Mouse (Mus musculus) stomach, postnatal 0 days (tissue): ENCODE measurements around the gene Zfp51. TPM values are rescaled to one million over a fixed set of nuclear protein-coding genes. Genes with fewer than 3 reads are reported as not detected.
A peak's percentile ranks its signal among the peaks of the same experiment; 100 is the strongest.
"Not testable (repeated sequence)": the region's sequence is repeated elsewhere in the genome, so short reads cannot be mapped to it uniquely, and the experiment has no call there.

ENCODE experiments used
- ATAC-seq: fragments of 200-750 bp; cut with Nextera tagmentation; 2 replicates; pipeline ENCODE4 v1.8.0; 2017; ENCODE audit not compliant: low FRiP score, low TSS enrichment
- DNase-seq: peaks from one replicate; pipeline ENCODE4 v3.0.0-alpha.2; 2016; ENCODE audit warnings: low spot score
- H3K27ac ChIP-seq: fragments of 300-500 bp; sonication (generic); replicated peaks from 2 replicates; pipeline ENCODE4 v1.5.1; 2014; ENCODE audit warnings: mild to moderate bottlenecking, control low read depth
- H3K27me3 ChIP-seq: fragments of 300-500 bp; sonication (generic); 2 replicates; pipeline ENCODE4 v1.6.1; 2014; ENCODE audit warnings: low read length; ENCODE audit not compliant: control insufficient read depth, insufficient read depth
- H3K36me3 ChIP-seq: fragments of 300-500 bp; sonication (generic); 2 replicates; pipeline ENCODE4 v1.6.1; 2014; ENCODE audit warnings: low read length, mixed read lengths; ENCODE audit not compliant: control insufficient read depth, insufficient read depth
- H3K4me1 ChIP-seq: fragments of 300-500 bp; sonication (generic); replicated peaks from 2 replicates; pipeline ENCODE4 v1.6.1; 2014; ENCODE audit warnings: antibody characterized with exemption; ENCODE audit not compliant: control insufficient read depth, insufficient read depth
- H3K4me2 ChIP-seq: fragments of 300-500 bp; sonication (generic); replicated peaks from 2 replicates; pipeline ENCODE4 v1.6.1; 2014; ENCODE audit warnings: low read depth, mild to moderate bottlenecking, control low read depth, moderate library complexity
- H3K4me3 ChIP-seq: fragments of 300-500 bp; sonication (generic); 2 replicates; pipeline ENCODE4 v1.5.1; 2014; ENCODE audit warnings: low read depth, low read length, control low read depth
- H3K9ac ChIP-seq: fragments of 300-500 bp; sonication (generic); 2 replicates; pipeline ENCODE4 v1.6.1; 2014; ENCODE audit warnings: mild to moderate bottlenecking, low read length, control low read depth, mixed read lengths
- H3K9me3 ChIP-seq: fragments of 300-500 bp; sonication (generic); 2 replicates; pipeline ENCODE4 v1.6.1; 2016; ENCODE audit warnings: low read length; ENCODE audit not compliant: control insufficient read depth
- CTCF ChIP-seq: IDR thresholded peaks from 2 replicates; pipeline ENCODE4 v1.5.1; 2016; ENCODE audit warnings: antibody characterized with exemption, low read depth, mild to moderate bottlenecking, moderate library complexity
- EP300 ChIP-seq: optimal IDR thresholded peaks from 2 replicates; pipeline ENCODE3; 2016; ENCODE audit warnings: antibody characterized with exemption
- WGBS: fragments of 180-500 bp; shearing (Covaris S2); extraction: QIAGEN DNeasy Blood & Tissue Kit; methylation state at CpG from one replicate; pipeline ENCODE4 v1.1.7; 2014; 5-methylcytosine and 5-hydroxymethylcytosine counted together
- polyA plus RNA-seq: library from polyadenylated mRNA; unstranded; fragments of >200 nt; fragmentation: Nextera tagmentation; extraction: Ambion mirVana; gene quantifications from 2 replicates; pipeline ENCODE4 v1.2.1, GENCODE M21; 2015

The Zfp51 gene
- polyA plus RNA-seq, 1 experiment from 2014 or later: 7.9 TPM

- H3K9ac ChIP-seq: no peak overlapping the region
- no peaks in the 10 kb centered on the region for H3K36me3 ChIP-seq
- TF ChIP-seq EP300 (no peak), CTCF (no peak)
- no peaks in the 10 kb centered on the region for H3K4me1 ChIP-seq
- H3K4me2 ChIP-seq: no peak overlapping the region
- no peak for DNase-seq
- H3K27me3 ChIP-seq: no peaks in the 10 kb centered on the region
- 46% methylated on average over 3 of the region's 3 CpGs for WGBS
- H3K27ac ChIP-seq: no peak overlapping the region
- H3K4me3 ChIP-seq: no peak overlapping the region
- no peaks in the 10 kb centered on the region for H3K9me3 ChIP-seq
- no peak for ATAC-seq
Observed at GRCm38 (mm10) chr17:21472032-21472652, 22.0 kb downstream of the Zfp51 start.

- TF ChIP-seq EP300 (no peak), CTCF (no peak)
- DNase-seq (no peak), ATAC-seq (no peak)
- Histone ChIP-seq H3K9me3 (no peaks in the 10 kb centered on the region), H3K27ac (no peak overlapping the region), H3K4me3 (no peak overlapping the region), H3K36me3 (no peaks in the 10 kb centered on the region), H3K9ac (no peak overlapping the region), H3K27me3 (no peaks in the 10 kb centered on the region), H3K4me1 (no peaks in the 10 kb centered on the region), H3K4me2 (no peak overlapping the region; the same call in 1 of the 2 replicates)
- WGBS: 37% methylated on average over 2 of the region's 2 CpGs
Observed at GRCm38 (mm10) chr17:21472653-21473307, 22.6 kb downstream of the Zfp51 start.

GRCm38 (mm10) chr17:21473362-21474190 is 23.4 kb downstream of the Zfp51 start:
- H3K4me1 ChIP-seq: no peaks in the 10 kb centered on the region
- TF ChIP-seq CTCF: peak; percentile 60
- no peak for TF ChIP-seq EP300
- ATAC-seq: peak; percentile 76
- H3K36me3 ChIP-seq: no peaks in the 10 kb centered on the region
- H3K27me3 ChIP-seq: no peaks in the 10 kb centered on the region
- 0 out of 2 replicates have a peak overlapping the region, but pooled peaks have one; percentile 2 for H3K27ac ChIP-seq
- 33% methylated on average over 14 of the region's 14 CpGs for WGBS
- no peak overlapping the region; the same call in 1 of the 2 replicates for H3K4me2 ChIP-seq
- no peak overlapping the region for H3K9ac ChIP-seq
- DNase-seq: peak; percentile 19
- H3K4me3 ChIP-seq: no peak overlapping the region
- no peaks in the 10 kb centered on the region for H3K9me3 ChIP-seq

DNA sequence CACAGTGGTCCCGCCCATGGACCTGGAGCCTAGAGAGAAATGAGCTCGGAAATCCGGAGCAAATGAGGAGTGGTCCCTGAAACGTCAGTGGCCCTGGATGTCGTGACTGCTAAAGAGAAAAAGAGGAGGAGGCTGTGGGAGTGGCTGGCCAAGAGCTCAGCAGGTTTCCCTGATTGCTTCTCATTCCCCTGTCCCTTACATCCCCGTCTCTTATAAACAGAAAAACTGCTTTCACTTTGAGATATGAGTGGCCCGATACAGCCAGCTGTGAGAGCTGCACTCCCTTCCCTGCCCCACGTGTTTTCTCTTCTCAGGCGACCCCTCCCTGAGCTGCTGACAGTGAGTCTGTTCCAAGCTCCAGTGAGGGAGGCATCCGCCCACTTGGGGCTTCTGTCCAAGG is 24.6 kb downstream of the Zfp51 start:
- H3K9me3 ChIP-seq, H3K36me3 ChIP-seq, ATAC-seq, H3K27ac ChIP-seq, H3K4me1 ChIP-seq, DNase-seq, H3K27me3 ChIP-seq, H3K4me2 ChIP-seq, H3K4me3 ChIP-seq, H3K9ac ChIP-seq: not testable (repeated sequence)
- WGBS: 2% methylated on average over 9 of the region's 10 CpGs

GRCm38 (mm10) chr17:21475290-21475689 is 25.1 kb downstream of the Zfp51 start:
- not testable (repeated sequence) for H3K9ac ChIP-seq, DNase-seq, ATAC-seq, H3K27me3 ChIP-seq, H3K9me3 ChIP-seq, H3K4me1 ChIP-seq, H3K27ac ChIP-seq, H3K4me2 ChIP-seq, H3K4me3 ChIP-seq, H3K36me3 ChIP-seq
- WGBS: 73% methylated on average over 1 of the region's 1 CpGs

DNA sequence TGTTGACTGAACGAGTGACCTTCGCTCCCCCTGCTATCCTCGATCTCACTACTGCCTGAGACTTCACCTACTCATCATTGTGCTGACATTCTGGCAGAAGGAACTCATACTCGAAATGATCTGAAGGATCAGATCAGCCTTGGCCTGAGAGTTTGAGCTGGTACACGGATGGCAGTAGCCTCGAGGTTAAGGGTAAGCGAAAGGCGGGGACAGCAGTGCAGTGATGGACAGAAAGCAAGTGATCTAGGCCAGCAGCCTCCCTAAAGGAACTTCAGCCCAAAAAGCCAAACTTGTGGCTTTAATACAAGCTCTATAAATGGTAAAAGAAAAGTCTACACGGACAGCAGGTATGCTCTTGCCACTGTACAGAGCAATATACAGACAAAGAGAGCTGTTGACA is 26.2 kb downstream of the Zfp51 start:
- not testable (repeated sequence) for H3K4me1 ChIP-seq, H3K9me3 ChIP-seq, H3K27ac ChIP-seq, H3K27me3 ChIP-seq, H3K36me3 ChIP-seq, ATAC-seq, H3K9ac ChIP-seq, H3K4me3 ChIP-seq, H3K4me2 ChIP-seq, DNase-seq
- WGBS: 55% methylated on average over 4 of the region's 9 CpGs

DNA sequence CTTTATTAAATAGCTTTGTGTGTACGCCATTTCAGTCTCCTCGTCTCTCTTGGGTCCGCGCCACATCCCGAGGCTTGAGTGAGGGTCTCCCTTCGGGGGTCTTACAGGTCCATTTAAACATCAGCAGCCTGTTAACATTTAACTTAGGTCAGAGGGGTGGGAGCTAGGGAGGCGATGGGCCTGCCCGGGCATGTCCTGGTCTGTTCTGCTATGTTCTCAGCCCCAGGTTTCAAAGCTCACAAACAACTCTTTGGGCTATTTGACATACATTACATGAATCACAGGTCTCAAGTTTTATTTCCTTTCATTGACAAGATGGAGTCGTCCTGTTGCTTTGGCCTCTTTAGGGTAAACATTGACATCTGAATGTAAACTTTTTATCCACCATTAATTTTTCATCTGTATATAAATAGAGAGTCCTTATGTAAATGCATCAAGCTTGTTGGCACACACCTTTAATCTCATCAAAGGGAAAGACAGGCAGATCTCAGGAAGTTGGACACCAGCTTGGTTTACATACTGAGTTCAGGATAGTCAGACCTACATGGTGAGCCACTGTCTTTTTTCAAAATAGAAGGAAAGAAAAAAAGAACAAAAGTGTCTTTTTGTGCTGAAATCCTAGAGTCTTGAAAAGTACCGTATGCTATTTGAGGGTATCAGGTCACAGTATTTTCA is 28.1 kb downstream of the Zfp51 start:
- H3K4me3 ChIP-seq, H3K27ac ChIP-seq, DNase-seq, H3K9me3 ChIP-seq, H3K27me3 ChIP-seq, H3K9ac ChIP-seq, H3K4me2 ChIP-seq, H3K4me1 ChIP-seq, H3K36me3 ChIP-seq, ATAC-seq: not testable (repeated sequence)
- 56% methylated on average over 9 of the region's 10 CpGs for WGBS
